Mouse (Mus musculus): ENCODE measurements at regions not wholly inside any gene's neighbourhood (a gene's known extent, or its start where the extent isn't known, plus 50 kb on each side); places are given as distances from the start of the nearest gene placed in this dataset.

DNA sequence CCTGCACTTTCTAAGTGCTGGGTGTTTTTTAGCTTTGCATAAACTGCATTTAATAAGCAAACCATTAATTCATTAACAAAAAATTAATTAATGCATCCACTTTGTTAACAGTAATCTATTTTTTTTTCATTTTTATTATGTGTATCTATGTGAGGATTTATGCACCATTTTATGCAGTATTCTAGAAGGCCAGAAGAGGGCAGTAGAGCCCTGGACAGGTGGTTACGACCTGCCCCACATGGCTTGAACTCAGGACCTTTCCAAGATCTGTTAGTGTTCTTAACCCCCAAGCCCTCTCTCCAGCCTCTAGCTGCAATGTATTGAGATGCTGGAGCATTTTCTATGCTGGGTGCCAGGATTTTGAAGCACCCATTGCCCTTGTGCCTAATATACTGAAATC, 377.6 kb upstream of the Tbx3 start:
- Histone ChIP-seq H3K36me3 (ENCODE audit: control insufficient read depth, insufficient read depth, low read length) (no peaks in the 10 kb centered on the region), H3K27me3 (ENCODE audit: control insufficient read depth, insufficient read depth, low read length) (no peaks in the 10 kb centered on the region), H3K9ac (ENCODE audit: low read depth, low read length) (no peak overlapping the region), H3K79me2 (replicated peaks; ENCODE audit: control insufficient read depth, insufficient read depth, low read length) (no peaks in the 10 kb centered on the region), H3K4me1 (ENCODE audit: control insufficient read depth, insufficient read depth, low read length) (no peaks in the 10 kb centered on the region), H3K4me3 (no peak overlapping the region), H3K27ac (no peak overlapping the region)
- no peak for DNase-seq
- peak; percentile 25; the same call in 1 of the 2 replicates for TF ChIP-seq CTCF (IDR thresholded peaks at IDR 0.05)
- TF ChIP-seq EP300 (IDR thresholded peaks at IDR 0.05; ENCODE audit: insufficient read depth, low read depth, low read length): no peak
- no peak for TF ChIP-seq POLR2A (IDR thresholded peaks at IDR 0.05; ENCODE audit: insufficient read depth, low read depth, low read length)
- intact Hi-C loops (cut with DNase I): no loop called here
- 88% methylated on average over 1 of the region's 1 CpGs for WGBS

DNA sequence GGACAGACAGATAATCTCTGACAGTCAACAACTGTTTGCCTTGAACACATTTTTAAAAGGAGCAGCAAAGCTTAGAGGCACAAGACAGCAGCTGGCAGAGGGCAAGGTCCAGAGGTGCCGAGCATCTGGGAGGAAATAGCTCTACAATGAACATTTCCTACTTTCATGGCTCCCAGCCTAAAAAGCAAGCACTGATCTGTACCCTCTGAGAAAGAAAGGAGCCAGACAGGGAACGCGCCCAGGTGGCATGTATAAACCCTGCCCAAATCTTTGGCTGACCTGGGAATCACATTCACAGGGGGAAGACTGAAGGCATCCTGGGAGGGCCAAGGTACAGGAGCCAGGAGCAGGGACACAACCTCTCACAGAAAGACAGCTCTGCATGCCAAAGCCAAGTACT, 371.2 kb upstream of the Tbx3 start:
- intact Hi-C loops (cut with DNase I): no loop called here

DNA sequence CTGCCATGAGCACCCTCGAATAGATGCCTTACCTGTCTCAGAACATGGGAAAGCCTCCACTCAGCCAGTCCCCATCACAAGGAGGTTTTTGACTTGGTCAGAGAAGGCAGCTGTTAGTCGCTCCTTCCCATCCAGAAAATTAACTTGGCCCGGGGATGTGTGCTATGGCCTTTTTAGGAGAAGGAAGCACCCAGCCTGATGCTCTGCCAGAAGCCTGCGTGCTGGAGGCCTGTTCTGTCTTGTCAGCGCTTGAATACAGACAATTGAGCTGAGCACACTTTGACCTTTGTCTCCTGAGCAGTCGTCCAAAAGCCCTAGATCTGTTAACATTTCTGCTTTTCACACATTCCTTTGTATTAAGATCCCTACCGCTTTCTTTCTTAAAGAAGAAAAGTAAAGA, 370.4 kb upstream of the Tbx3 start:
- Histone ChIP-seq H3K27ac (no peak overlapping the region), H3K4me3 (no peak overlapping the region), H3K4me1 (ENCODE audit: control insufficient read depth, insufficient read depth, low read length) (no peaks in the 10 kb centered on the region), H3K9ac (ENCODE audit: low read depth, low read length) (no peak overlapping the region), H3K79me2 (replicated peaks; ENCODE audit: control insufficient read depth, insufficient read depth, low read length) (no peaks in the 10 kb centered on the region), H3K27me3 (ENCODE audit: control insufficient read depth, insufficient read depth, low read length) (no peaks in the 10 kb centered on the region), H3K36me3 (ENCODE audit: control insufficient read depth, insufficient read depth, low read length) (no peaks in the 10 kb centered on the region)
- DNase-seq: peak in 1 of 2 experiments; percentile 11
- intact Hi-C loops (cut with DNase I): no loop called here
- WGBS: 61% methylated on average over 7 of the region's 7 CpGs
- TF ChIP-seq EP300 (IDR thresholded peaks at IDR 0.05; ENCODE audit: insufficient read depth, low read depth, low read length): no peak
- TF ChIP-seq POLR2A (IDR thresholded peaks at IDR 0.05; ENCODE audit: insufficient read depth, low read depth, low read length): no peak

More for the DNA sequence above, 371.2 kb upstream of the Tbx3 start:
- Histone ChIP-seq H3K36me3 (ENCODE audit: control insufficient read depth, insufficient read depth, low read length) (no peaks in the 10 kb centered on the region), H3K27ac (no peak overlapping the region), H3K27me3 (ENCODE audit: control insufficient read depth, insufficient read depth, low read length) (no peaks in the 10 kb centered on the region), H3K9ac (ENCODE audit: low read depth, low read length) (no peak overlapping the region), H3K4me1 (ENCODE audit: control insufficient read depth, insufficient read depth, low read length) (no peaks in the 10 kb centered on the region), H3K79me2 (replicated peaks; ENCODE audit: control insufficient read depth, insufficient read depth, low read length) (no peaks in the 10 kb centered on the region), H3K4me3 (no peak overlapping the region)
- TF ChIP-seq POLR2A (IDR thresholded peaks at IDR 0.05; ENCODE audit: insufficient read depth, low read depth, low read length) (no peak), EP300 (IDR thresholded peaks at IDR 0.05; ENCODE audit: insufficient read depth, low read depth, low read length) (no peak), CTCF (IDR thresholded peaks at IDR 0.05) (no peak)
- no peak for DNase-seq
- 48% methylated on average over 3 of the region's 3 CpGs for WGBS

DNA sequence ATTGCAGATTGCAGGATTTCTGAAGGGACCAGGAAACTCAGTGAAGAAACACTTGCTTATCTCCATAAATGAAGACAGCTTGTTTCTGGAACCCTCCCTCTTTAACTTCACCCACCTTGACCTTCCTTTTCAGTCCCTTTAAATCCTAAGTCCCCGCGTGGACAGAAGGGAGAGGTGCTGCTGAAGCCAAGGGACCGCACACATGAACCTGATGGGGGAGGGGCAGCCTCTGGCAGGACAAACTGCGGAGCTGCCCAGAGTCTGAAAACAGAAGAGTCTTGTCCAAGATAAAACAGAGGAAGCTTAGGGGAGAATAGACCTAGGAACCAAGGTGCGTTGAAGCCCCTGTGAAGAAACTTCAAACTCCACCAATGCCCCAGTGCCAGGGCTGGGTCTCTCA, 368.9 kb upstream of the Tbx3 start:
- no peak for DNase-seq
- Histone ChIP-seq H3K27me3 (ENCODE audit: control insufficient read depth, insufficient read depth, low read length) (no peaks in the 10 kb centered on the region), H3K4me1 (ENCODE audit: control insufficient read depth, insufficient read depth, low read length) (no peaks in the 10 kb centered on the region), H3K36me3 (ENCODE audit: control insufficient read depth, insufficient read depth, low read length) (no peaks in the 10 kb centered on the region), H3K27ac (no peak overlapping the region), H3K4me3 (no peak overlapping the region), H3K9ac (ENCODE audit: low read depth, low read length) (no peak overlapping the region), H3K79me2 (replicated peaks; ENCODE audit: control insufficient read depth, insufficient read depth, low read length) (no peaks in the 10 kb centered on the region)
- intact Hi-C loops (cut with DNase I): no loop called here
- TF ChIP-seq EP300 (IDR thresholded peaks at IDR 0.05; ENCODE audit: insufficient read depth, low read depth, low read length) (no peak), POLR2A (IDR thresholded peaks at IDR 0.05; ENCODE audit: insufficient read depth, low read depth, low read length) (no peak), CTCF (IDR thresholded peaks at IDR 0.05) (no peak)
- WGBS: 46% methylated on average over 5 of the region's 5 CpGs

DNA sequence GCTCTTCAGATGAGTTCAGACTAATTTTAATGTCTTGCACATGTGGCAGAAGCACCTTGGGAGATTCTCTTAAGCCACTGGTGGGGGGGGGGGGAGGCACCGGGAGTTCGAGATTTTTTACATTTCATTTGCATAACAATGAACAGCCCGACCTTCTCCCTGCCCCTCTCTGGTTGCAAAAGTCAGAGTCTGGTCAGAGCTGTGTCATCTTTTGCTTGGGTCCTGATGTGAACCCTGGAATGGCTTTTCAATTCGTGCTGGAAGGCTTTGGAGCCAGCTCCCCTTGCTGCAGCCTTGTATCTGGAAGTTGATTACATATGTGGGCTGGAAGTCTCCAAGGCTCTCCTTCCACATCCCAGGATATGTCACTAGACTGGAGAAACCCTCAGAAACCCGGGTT, 365.7 kb upstream of the Tbx3 start:
- no peak overlapping the region for H3K27ac ChIP-seq
- no peak for DNase-seq
- no peaks in the 10 kb centered on the region for H3K4me1 ChIP-seq (ENCODE audit: control insufficient read depth, insufficient read depth, low read length)
- 21% methylated on average over 5 of the region's 5 CpGs for WGBS
- H3K4me3 ChIP-seq: no peak overlapping the region
- H3K36me3 ChIP-seq (ENCODE audit: control insufficient read depth, insufficient read depth, low read length): no peaks in the 10 kb centered on the region
- no peak overlapping the region for H3K9ac ChIP-seq (ENCODE audit: low read depth, low read length)
- TF ChIP-seq EP300 (IDR thresholded peaks at IDR 0.05; ENCODE audit: insufficient read depth, low read depth, low read length) (no peak), POLR2A (IDR thresholded peaks at IDR 0.05; ENCODE audit: insufficient read depth, low read depth, low read length) (no peak), CTCF (IDR thresholded peaks at IDR 0.05) (no peak)
- intact Hi-C loops (cut with DNase I): no loop called here
- no peaks in the 10 kb centered on the region for H3K79me2 ChIP-seq (replicated peaks; ENCODE audit: control insufficient read depth, insufficient read depth, low read length)
- no peaks in the 10 kb centered on the region for H3K27me3 ChIP-seq (ENCODE audit: control insufficient read depth, insufficient read depth, low read length)

DNA sequence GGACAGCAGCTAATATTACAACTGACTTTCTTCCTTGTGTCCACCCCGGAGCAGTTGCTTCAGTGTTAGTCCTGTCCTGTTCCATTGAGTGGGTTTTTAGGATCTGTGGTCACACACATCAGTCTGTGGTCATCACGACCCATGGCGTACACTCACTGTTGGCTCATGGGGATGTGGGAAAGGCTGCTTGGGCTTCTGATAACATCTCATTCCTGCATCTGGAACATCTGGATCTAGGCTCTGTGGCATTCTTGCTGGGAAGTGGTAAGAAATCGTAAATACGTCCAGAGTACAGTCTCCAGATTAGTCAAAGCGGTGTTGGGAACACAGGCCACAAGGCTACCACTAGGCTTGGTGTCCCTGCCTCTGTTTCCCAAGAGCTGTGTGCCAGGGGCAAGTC, 362.7 kb upstream of the Tbx3 start:
- no peak overlapping the region for H3K27ac ChIP-seq
- no peaks in the 10 kb centered on the region for H3K79me2 ChIP-seq (replicated peaks; ENCODE audit: control insufficient read depth, insufficient read depth, low read length)
- H3K4me3 ChIP-seq: no peak overlapping the region
- H3K4me1 ChIP-seq (ENCODE audit: control insufficient read depth, insufficient read depth, low read length): no peaks in the 10 kb centered on the region
- no peak overlapping the region for H3K9ac ChIP-seq (ENCODE audit: low read depth, low read length)
- H3K27me3 ChIP-seq (ENCODE audit: control insufficient read depth, insufficient read depth, low read length): no peaks in the 10 kb centered on the region
- WGBS: 93% methylated on average over 6 of the region's 6 CpGs
- no peaks in the 10 kb centered on the region for H3K36me3 ChIP-seq (ENCODE audit: control insufficient read depth, insufficient read depth, low read length)
- no peak for DNase-seq
- intact Hi-C loops (cut with DNase I): no loop called here
- TF ChIP-seq EP300 (IDR thresholded peaks at IDR 0.05; ENCODE audit: insufficient read depth, low read depth, low read length) (no peak), POLR2A (IDR thresholded peaks at IDR 0.05; ENCODE audit: insufficient read depth, low read depth, low read length) (no peak), CTCF (IDR thresholded peaks at IDR 0.05) (no peak)

All from heart, adult 2 months (tissue).